Mouse (Mus musculus): ENCODE measurements at regions not wholly inside any gene's neighbourhood (a gene's known extent, or its start where the extent isn't known, plus 50 kb on each side); places are given as distances from the start of the nearest gene placed in this dataset.

DNA sequence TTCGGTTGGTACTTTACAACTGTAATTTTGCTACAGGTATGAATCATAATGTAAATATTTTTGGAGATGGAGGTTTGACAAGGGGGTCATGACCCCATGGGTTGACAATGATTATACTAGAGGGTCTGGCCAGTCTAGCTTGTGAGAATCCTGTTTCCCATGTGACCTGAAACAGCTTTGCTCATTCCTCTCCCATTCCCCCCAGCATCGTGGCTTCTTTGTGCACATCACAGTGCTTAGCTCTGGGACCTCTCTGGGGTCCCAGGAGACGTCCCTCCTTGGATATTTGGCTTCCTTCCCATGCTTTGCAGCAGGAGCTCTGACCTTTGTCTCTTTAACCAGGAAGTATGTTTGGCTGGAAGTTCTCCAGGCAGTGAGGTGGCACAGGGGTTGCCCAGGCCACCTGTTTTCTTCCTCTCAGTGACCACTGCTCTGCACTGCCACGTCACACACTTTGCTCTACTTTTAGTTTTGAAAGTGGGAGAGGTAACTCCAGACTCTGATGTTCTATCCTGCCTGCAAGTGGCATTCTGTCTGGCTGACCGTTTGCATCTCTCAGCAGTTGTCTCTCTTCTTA is 77.4 kb upstream of the Tmem45b start:
- TF ChIP-seq POLR2A (IDR thresholded peaks at IDR 0.05; ENCODE audit: extremely low read depth, insufficient read depth, low read length) (no peak), CTCF (IDR thresholded peaks at IDR 0.05; ENCODE audit: extremely low read depth, insufficient read depth, low read length) (no peak)
